Mouse (Mus musculus) left cerebral cortex, postnatal 10 days (tissue): Measurements from ENCODE around the gene Gpatch2. TPM values are rescaled to one million over a fixed set of nuclear protein-coding genes. Genes with fewer than 3 reads are reported as not detected.

Experiments
- DNase-seq, 2 experiments: peaks; one replicate each; pipeline ENCODE4 v3.0.0; 2021 to 2022; ENCODE audit warnings: low spot score in 2 of 2, mixed read lengths in 1 of 2; ENCODE audit errors: extremely low spot score in 1 of 2
- intact Hi-C: fragments of 180-260 bp; cut with DNase I; formaldehyde crosslinking; loops from one replicate; pipeline ENCODE4 v1.15.1; 2025
- total RNA-seq, 2 experiments: library from RNA; stranded (reverse); gene quantifications; 2 replicates each; pipeline ENCODE4 v1.2.3; 2021

Gene Gpatch2
- total RNA-seq, 2 experiments from 2014 or later: 17.2 to 18.8 TPM

DNA sequence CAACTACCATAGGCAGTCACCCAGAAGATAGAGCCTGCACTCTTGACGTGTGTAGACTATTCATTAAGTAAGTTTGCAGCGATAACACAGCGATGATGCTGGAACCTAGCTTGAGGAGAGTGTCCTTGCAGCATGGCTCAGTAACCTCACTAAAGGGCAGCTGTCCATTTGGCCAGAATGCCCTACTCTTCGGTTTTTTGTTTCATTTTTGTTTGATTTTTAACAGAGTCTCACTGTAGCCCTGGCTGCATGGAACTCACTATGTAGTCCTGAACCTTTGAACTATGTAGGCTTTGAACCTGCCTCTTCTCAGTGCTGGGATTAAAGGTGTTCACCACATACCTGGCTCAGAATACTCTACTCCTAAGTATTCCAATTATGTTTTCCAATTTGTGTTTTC is 22.8 kb downstream of the Gpatch2 start:
- DNase-seq: no peak
- intact Hi-C loops: no loop called here

GRCm38 (mm10) chr1:187240304-187240703 is 25.0 kb downstream of the Gpatch2 start:
- DNase-seq: no peak
- intact Hi-C loops: no loop called here

DNA sequence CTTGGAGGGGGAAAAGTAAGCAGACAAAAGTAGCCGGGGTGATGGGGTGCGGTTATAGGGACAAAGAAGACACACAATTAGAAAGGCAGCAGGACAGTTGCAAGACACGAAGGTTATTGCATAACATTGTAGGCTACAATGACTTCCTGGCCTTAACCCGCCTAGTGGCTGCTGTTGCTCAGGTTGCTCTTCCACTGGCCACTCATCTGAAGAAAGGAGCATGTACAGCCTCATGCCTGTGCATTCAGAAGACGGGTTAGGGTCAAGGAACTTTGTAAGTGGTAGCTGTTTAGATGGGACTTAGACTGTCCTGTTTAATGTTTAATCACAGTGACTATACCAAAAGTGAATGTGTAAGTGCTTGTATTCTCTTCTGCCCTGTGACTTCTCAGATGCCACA is 26.0 kb downstream of the Gpatch2 start:
- intact Hi-C loops: no loop called here
- no peak for DNase-seq

GRCm38 (mm10) chr1:187244734-187245133 is 29.4 kb downstream of the Gpatch2 start:
- intact Hi-C loops: no loop called here
- no peak for DNase-seq

- DNase-seq: peak in 1 of 2 experiments; percentile 6
- intact Hi-C loops: no loop called here
These were observed 35.5 kb downstream of the Gpatch2 start for GRCm38 (mm10) chr1:187250741-187251262.

- DNase-seq: no peak
These were observed 43.4 kb downstream of the Gpatch2 start for GRCm38 (mm10) chr1:187258756-187259155.

DNA sequence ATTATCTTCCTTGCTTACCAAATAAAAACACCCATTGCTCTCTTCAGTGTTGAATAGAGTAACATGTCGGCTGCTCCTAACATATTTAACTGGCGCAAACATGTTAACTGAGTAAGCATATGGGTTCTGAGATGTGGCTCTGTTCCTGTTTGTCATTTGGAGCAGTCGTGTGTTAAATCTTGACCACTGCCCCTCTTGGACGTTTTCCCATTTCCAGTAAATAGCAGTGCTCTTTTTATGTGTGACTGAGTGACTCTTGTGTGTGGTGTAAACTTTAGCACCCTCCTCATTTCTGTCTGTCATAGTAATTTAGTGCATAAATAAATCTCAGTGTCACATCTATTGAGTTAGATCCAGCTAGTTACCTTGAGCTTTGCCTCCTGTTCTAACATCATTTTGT is 52.3 kb downstream of the Gpatch2 start:
- intact Hi-C loops: no loop called here
- DNase-seq: no peak

More at GRCm38 (mm10) chr1:187258756-187259155, 43.4 kb downstream of the Gpatch2 start:
- intact Hi-C loops: no loop called here

- intact Hi-C loops: no loop called here
These were observed 55.3 kb downstream of the Gpatch2 start for GRCm38 (mm10) chr1:187270318-187271247.

GRCm38 (mm10) chr1:187277324-187277723 is 62.0 kb downstream of the Gpatch2 start:
- intact Hi-C loops: no loop called here
- DNase-seq: no peak

More at GRCm38 (mm10) chr1:187270318-187271247, 55.3 kb downstream of the Gpatch2 start:
- DNase-seq: peak; percentile 24 to 32

DNA sequence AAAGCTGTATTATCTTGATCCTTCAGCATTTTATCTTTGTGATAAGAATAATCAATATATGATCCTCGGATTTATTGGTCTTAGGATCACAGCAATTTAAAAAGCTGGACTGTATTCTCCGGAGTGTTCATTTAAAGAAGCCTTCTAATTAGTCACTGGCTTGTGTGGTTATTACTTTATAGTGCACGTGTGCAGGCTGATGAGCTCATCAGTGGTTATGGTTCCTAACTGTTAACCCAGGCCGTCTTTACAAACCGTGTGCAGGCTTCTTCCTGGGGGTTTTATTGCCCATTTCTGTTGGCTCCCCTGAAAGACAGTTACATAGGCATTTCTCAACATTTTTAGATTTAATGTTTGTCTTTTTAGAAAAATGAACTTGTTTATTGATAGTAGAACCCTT is 63.2 kb downstream of the Gpatch2 start:
- intact Hi-C loops: no loop called here
- DNase-seq: no peak

GRCm38 (mm10) chr1:187279776-187280175 is 64.5 kb downstream of the Gpatch2 start:
- no peak for DNase-seq
- intact Hi-C loops: no loop called here

GRCm38 (mm10) chr1:187282321-187282720 is 67.0 kb downstream of the Gpatch2 start:
- no peak for DNase-seq
- intact Hi-C loops: no loop called here

GRCm38 (mm10) chr1:187282804-187283203 is 67.5 kb downstream of the Gpatch2 start:
- intact Hi-C loops: no loop called here
- no peak for DNase-seq

DNA sequence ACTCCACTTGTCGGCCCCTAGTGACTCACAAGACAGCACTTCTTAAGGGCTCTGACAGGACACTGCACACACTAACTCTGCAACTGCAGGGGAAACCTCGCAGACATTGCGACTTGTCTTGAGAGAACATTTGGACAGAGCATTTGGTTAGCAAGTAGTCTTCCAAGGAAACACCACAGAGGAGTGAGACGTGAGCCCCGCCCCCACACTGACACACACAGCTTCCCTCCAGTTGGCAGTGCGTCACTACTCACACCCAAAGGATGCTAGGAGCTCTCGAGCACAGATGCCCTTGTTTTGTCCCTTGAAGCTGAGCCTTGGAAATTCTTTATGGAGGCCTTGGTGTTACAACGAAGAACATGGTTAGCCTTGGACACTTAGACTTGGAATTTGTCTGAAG is 70.4 kb downstream of the Gpatch2 start:
- peak in 1 of 2 experiments; percentile 42 for DNase-seq
- intact Hi-C loops: no loop called here

- no peak for DNase-seq
- intact Hi-C loops: no loop called here
These were observed 71.1 kb downstream of the Gpatch2 start for GRCm38 (mm10) chr1:187286411-187286810.

- intact Hi-C loops: no loop called here
- DNase-seq: no peak
These were observed 71.6 kb downstream of the Gpatch2 start for GRCm38 (mm10) chr1:187286924-187287323.

- intact Hi-C loops: no loop called here
- DNase-seq: no peak
These were observed 74.9 kb downstream of the Gpatch2 start for GRCm38 (mm10) chr1:187290186-187290585.

DNA sequence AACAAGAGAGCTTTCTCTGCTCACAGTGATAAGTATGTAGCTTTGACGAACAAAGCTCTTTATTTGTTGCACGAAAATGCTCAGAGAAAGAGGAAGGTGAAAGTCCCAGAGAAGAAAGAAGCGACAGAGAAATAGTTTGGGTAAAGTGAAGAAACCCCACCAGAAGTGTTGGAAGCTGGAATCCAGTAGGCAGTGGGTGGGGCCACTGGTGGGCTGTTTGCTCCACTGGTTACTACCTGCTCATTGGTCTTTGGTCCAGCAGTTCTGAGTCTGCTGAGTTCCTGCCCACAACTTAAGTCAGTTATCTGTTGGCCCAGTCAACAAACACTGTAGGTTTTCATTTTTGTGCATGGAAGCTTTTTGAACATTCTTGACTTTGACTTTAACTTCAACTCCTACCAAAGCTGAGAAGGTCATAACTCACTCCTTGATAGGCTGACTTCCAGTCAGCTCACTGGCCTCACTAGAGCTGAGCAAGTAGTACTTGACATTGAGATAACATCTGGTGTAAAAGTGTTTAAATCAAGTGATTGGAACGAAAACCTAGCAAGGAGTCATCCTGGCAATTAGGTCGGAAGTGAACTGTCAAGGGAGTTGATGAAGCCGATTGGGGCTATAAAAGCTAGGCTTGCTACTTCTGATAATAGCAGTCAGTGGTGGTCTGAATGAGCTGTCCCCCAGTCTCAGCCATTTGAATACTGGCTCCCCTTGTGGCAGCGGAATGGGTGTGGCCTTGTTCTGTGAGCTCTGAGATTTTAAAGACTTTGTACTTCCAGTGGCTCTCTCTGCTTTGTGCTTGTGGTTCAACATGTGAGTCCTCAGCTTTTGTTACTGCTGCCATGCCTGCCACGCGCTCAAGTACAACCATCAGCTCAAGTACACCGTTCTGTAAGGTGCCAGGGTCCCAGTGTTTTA is 76.4 kb downstream of the Gpatch2 start:
- DNase-seq: no peak
- intact Hi-C loops: no loop called here

DNA sequence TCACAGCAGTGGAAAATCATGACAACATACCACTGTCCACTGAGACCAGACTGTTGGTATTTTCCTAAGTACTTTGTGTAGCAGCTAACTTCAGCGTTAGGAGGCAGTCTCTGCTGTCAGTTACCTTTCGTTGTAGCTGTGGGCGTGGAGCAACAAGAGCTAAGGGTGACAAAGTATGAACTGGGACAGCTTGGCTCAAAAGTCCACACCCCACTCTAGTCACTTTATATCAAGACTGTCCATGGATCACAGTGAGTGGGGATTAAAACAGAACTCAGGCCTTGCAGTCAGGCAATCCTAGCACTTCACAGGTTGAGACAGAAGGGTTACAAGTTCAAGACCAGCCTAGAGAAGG is 77.1 kb downstream of the Gpatch2 start:
- intact Hi-C loops: no loop called here
- DNase-seq: no peak
